22 mouse cellular contexts compared by ENCODE assay signal in genomic region chr14:101146746-101147145, GRCm38 (mm10). TPM values are rescaled to one million over a fixed set of nuclear protein-coding genes. Genes with fewer than 3 reads are reported as not detected.
DNase-seq lines count a peak whose midpoint lies in the region.
"Had no signal": no experiment of that assay in that cellular context is flagged by ENCODE, and none has a peak within 500 bp of the region (broad histone marks: within the 10 kb centered on the region; RNA-seq: fewer than 3 reads in every experiment).

No protein-coding gene starts in this region.

- peak; percentile 13 to 22 for DNase-seq in cerebellum, postnatal 10 days
- no peak for DNase-seq in cerebellum, adult 18-20 months
- peak; percentile 51 for DNase-seq in fat pad, adult 2 months (ENCODE audit: extremely low read depth, low read depth, low spot score)
- DNase-seq in gonadal fat pad, adult 2 months (ENCODE audit: low read depth): peak; percentile 51
- no peak for DNase-seq in thymus, postnatal 0 days (ENCODE audit: low spot score)
- DNase-seq: adrenal gland, adult 2 months; adrenal gland, postnatal 10 days; adrenal gland, postnatal 25 days; cerebellum, adult 8-10 months; cerebellum, adult 9-11 months; cerebellum, postnatal 36 days; embryo, embryonic 11 days; forebrain, postnatal 0 days had no signal

RNA-seq across cellular contexts. Expression of gene Prr30, which starts 53.4 kb away (rescaled TPM):
- 2.1 and 3.8 TPM in 2 replicates for polyA plus RNA-seq in gonadal fat pad, adult 2 months (2012; rRNA removed)
- polyA plus RNA-seq in thymus, postnatal 0 days (2015; fragmentation: Nextera tagmentation; extraction: Ambion mirVana): not detected in 2 replicates
- polyA plus RNA-seq: adrenal gland, adult 2 months; brain, embryonic 14.5 days; C2C12; embryonic facial prominence, embryonic 11.5 days; embryonic facial prominence, embryonic 13.5 days; embryonic facial prominence, embryonic 15.5 days; erythroblast, embryonic 14.5 days; forebrain, embryonic 11.5 days; forebrain, embryonic 13.5 days; forebrain, embryonic 15.5 days; forebrain, postnatal 0 days had no signal

Comparison
In these comparisons a context has a peak if more than half of its experiments do, and no peak if none do; other contexts are left out.
1. DNase-seq: peak in cerebellum, postnatal 10 days (2 of 2), fat pad, adult 2 months (single experiment) and gonadal fat pad, adult 2 months (single experiment); none in cerebellum, adult 18-20 months (0 of 2) and thymus, postnatal 0 days (single experiment).